Mouse (Mus musculus): Measurements from ENCODE around the gene Casp14. TPM values are rescaled to one million over a fixed set of nuclear protein-coding genes. Genes with fewer than 3 reads are reported as not detected.

The Casp14 gene
- polyA plus RNA-seq, 1 experiment from 2014 or later, result not detected

- ATAC-seq (ENCODE audit: low FRiP score) (no peak), DNase-seq (ENCODE audit: low spot score) (no peak)
- no peaks in the 10 kb centered on the region for H3K27me3 ChIP-seq (ENCODE audit: control insufficient read depth, insufficient read depth, low read length)
- no peaks in the 10 kb centered on the region for H3K9me3 ChIP-seq (ENCODE audit: control insufficient read depth, low read length)
- no peaks in the 10 kb centered on the region for H3K36me3 ChIP-seq (ENCODE audit: control insufficient read depth, insufficient read depth, low read length)
- no peak overlapping the region for H3K27ac ChIP-seq (ENCODE audit: low read depth, low read length)
- H3K4me3 ChIP-seq (ENCODE audit: low read depth, low read length), result no peak overlapping the region
- H3K4me2 ChIP-seq (replicated peaks; ENCODE audit: low read depth, low read length), result no peak overlapping the region
- H3K9ac ChIP-seq (ENCODE audit: low read depth, low read length), result no peak overlapping the region
- H3K4me1 ChIP-seq (replicated peaks; ENCODE audit: control insufficient read depth, insufficient read depth, low read length), result no peaks in the 10 kb centered on the region
Observed at GRCm38 (mm10) chr10:78743721-78744120, 25.6 kb upstream of the Casp14 start.

GRCm38 (mm10) chr10:78739821-78740220 is 21.7 kb upstream of the Casp14 start:
- DNase-seq (ENCODE audit: low spot score) (no peak), ATAC-seq (ENCODE audit: low FRiP score) (no peak)
- no peaks in the 10 kb centered on the region for H3K4me1 ChIP-seq (replicated peaks; ENCODE audit: control insufficient read depth, insufficient read depth, low read length)
- H3K27ac ChIP-seq (ENCODE audit: low read depth, low read length), result no peak overlapping the region
- H3K9me3 ChIP-seq (ENCODE audit: control insufficient read depth, low read length), result no peaks in the 10 kb centered on the region
- H3K4me2 ChIP-seq (replicated peaks; ENCODE audit: low read depth, low read length), result no peak overlapping the region
- 82% methylated on average over 4 of the region's 4 CpGs for WGBS
- H3K4me3 ChIP-seq (ENCODE audit: low read depth, low read length), result no peak overlapping the region
- no peaks in the 10 kb centered on the region for H3K36me3 ChIP-seq (ENCODE audit: control insufficient read depth, insufficient read depth, low read length)
- H3K9ac ChIP-seq (ENCODE audit: low read depth, low read length), result no peak overlapping the region
- H3K27me3 ChIP-seq (ENCODE audit: control insufficient read depth, insufficient read depth, low read length), result no peaks in the 10 kb centered on the region

- no peaks in the 10 kb centered on the region for H3K36me3 ChIP-seq (ENCODE audit: control insufficient read depth, insufficient read depth, low read length)
- no peak overlapping the region for H3K9ac ChIP-seq (ENCODE audit: low read depth, low read length)
- H3K27me3 ChIP-seq (ENCODE audit: control insufficient read depth, insufficient read depth, low read length), result no peaks in the 10 kb centered on the region
- ATAC-seq (ENCODE audit: low FRiP score) (no peak), DNase-seq (ENCODE audit: low spot score) (no peak)
- no peak overlapping the region for H3K4me2 ChIP-seq (replicated peaks; ENCODE audit: low read depth, low read length)
- H3K27ac ChIP-seq (ENCODE audit: low read depth, low read length), result no peak overlapping the region
- no peaks in the 10 kb centered on the region for H3K4me1 ChIP-seq (replicated peaks; ENCODE audit: control insufficient read depth, insufficient read depth, low read length)
- WGBS, result 86% methylated on average over 5 of the region's 5 CpGs
- no peaks in the 10 kb centered on the region for H3K9me3 ChIP-seq (ENCODE audit: control insufficient read depth, low read length)
- H3K4me3 ChIP-seq (ENCODE audit: low read depth, low read length), result no peak overlapping the region
Observed at GRCm38 (mm10) chr10:78727876-78728275, 9.8 kb upstream of the Casp14 start.

GRCm38 (mm10) chr10:78727035-78727434 is 8.9 kb upstream of the Casp14 start:
- H3K9me3 ChIP-seq (ENCODE audit: control insufficient read depth, low read length), result no peaks in the 10 kb centered on the region
- H3K9ac ChIP-seq (ENCODE audit: low read depth, low read length), result no peak overlapping the region
- H3K27me3 ChIP-seq (ENCODE audit: control insufficient read depth, insufficient read depth, low read length), result no peaks in the 10 kb centered on the region
- H3K36me3 ChIP-seq (ENCODE audit: control insufficient read depth, insufficient read depth, low read length), result no peaks in the 10 kb centered on the region
- no peaks in the 10 kb centered on the region for H3K4me1 ChIP-seq (replicated peaks; ENCODE audit: control insufficient read depth, insufficient read depth, low read length)
- 78% methylated on average over 3 of the region's 3 CpGs for WGBS
- no peak overlapping the region for H3K4me3 ChIP-seq (ENCODE audit: low read depth, low read length)
- no peak for DNase-seq (ENCODE audit: low spot score)
- no peak overlapping the region for H3K4me2 ChIP-seq (replicated peaks; ENCODE audit: low read depth, low read length)
- ATAC-seq (ENCODE audit: low FRiP score), result no peak
- no peak overlapping the region for H3K27ac ChIP-seq (ENCODE audit: low read depth, low read length)

- H3K4me3 ChIP-seq (ENCODE audit: low read depth, low read length), result no peak overlapping the region
- DNase-seq (ENCODE audit: low spot score), result no peak
- H3K4me2 ChIP-seq (replicated peaks; ENCODE audit: low read depth, low read length), result no peak overlapping the region
- no peak for ATAC-seq (ENCODE audit: low FRiP score)
- no peak overlapping the region for H3K27ac ChIP-seq (ENCODE audit: low read depth, low read length)
- no peaks in the 10 kb centered on the region for H3K4me1 ChIP-seq (replicated peaks; ENCODE audit: control insufficient read depth, insufficient read depth, low read length)
- no peaks in the 10 kb centered on the region for H3K27me3 ChIP-seq (ENCODE audit: control insufficient read depth, insufficient read depth, low read length)
- H3K36me3 ChIP-seq (ENCODE audit: control insufficient read depth, insufficient read depth, low read length), result no peaks in the 10 kb centered on the region
- WGBS, result 51% methylated on average over 2 of the region's 2 CpGs
- H3K9me3 ChIP-seq (ENCODE audit: control insufficient read depth, low read length), result no peaks in the 10 kb centered on the region
- H3K9ac ChIP-seq (ENCODE audit: low read depth, low read length), result no peak overlapping the region
Observed at GRCm38 (mm10) chr10:78723416-78723815, 5.3 kb upstream of the Casp14 start.

GRCm38 (mm10) chr10:78722654-78723053 is 4.6 kb upstream of the Casp14 start:
- H3K4me2 ChIP-seq (replicated peaks; ENCODE audit: low read depth, low read length), result no peak overlapping the region
- WGBS, result 91% methylated on average over 2 of the region's 2 CpGs
- no peaks in the 10 kb centered on the region for H3K4me1 ChIP-seq (replicated peaks; ENCODE audit: control insufficient read depth, insufficient read depth, low read length)
- H3K27ac ChIP-seq (ENCODE audit: low read depth, low read length), result no peak overlapping the region
- no peaks in the 10 kb centered on the region for H3K36me3 ChIP-seq (ENCODE audit: control insufficient read depth, insufficient read depth, low read length)
- DNase-seq (ENCODE audit: low spot score) (no peak), ATAC-seq (ENCODE audit: low FRiP score) (no peak)
- no peak overlapping the region for H3K9ac ChIP-seq (ENCODE audit: low read depth, low read length)
- H3K27me3 ChIP-seq (ENCODE audit: control insufficient read depth, insufficient read depth, low read length), result no peaks in the 10 kb centered on the region
- H3K4me3 ChIP-seq (ENCODE audit: low read depth, low read length), result no peak overlapping the region
- no peaks in the 10 kb centered on the region for H3K9me3 ChIP-seq (ENCODE audit: control insufficient read depth, low read length)

- no peak overlapping the region for H3K4me2 ChIP-seq (replicated peaks; ENCODE audit: low read depth, low read length)
- no peak for ATAC-seq (ENCODE audit: low FRiP score)
- WGBS, result 87% methylated on average over 5 of the region's 5 CpGs
- no peak for DNase-seq (ENCODE audit: low spot score)
- no peaks in the 10 kb centered on the region for H3K9me3 ChIP-seq (ENCODE audit: control insufficient read depth, low read length)
- no peak overlapping the region for H3K27ac ChIP-seq (ENCODE audit: low read depth, low read length)
- no peaks in the 10 kb centered on the region for H3K36me3 ChIP-seq (ENCODE audit: control insufficient read depth, insufficient read depth, low read length)
- no peaks in the 10 kb centered on the region for H3K4me1 ChIP-seq (replicated peaks; ENCODE audit: control insufficient read depth, insufficient read depth, low read length)
- no peak overlapping the region for H3K9ac ChIP-seq (ENCODE audit: low read depth, low read length)
- no peaks in the 10 kb centered on the region for H3K27me3 ChIP-seq (ENCODE audit: control insufficient read depth, insufficient read depth, low read length)
- H3K4me3 ChIP-seq (ENCODE audit: low read depth, low read length), result no peak overlapping the region
Observed at GRCm38 (mm10) chr10:78722036-78722435, 3.9 kb upstream of the Casp14 start.

- H3K4me2 ChIP-seq (replicated peaks; ENCODE audit: low read depth, low read length), result no peak overlapping the region
- no peaks in the 10 kb centered on the region for H3K36me3 ChIP-seq (ENCODE audit: control insufficient read depth, insufficient read depth, low read length)
- H3K9ac ChIP-seq (ENCODE audit: low read depth, low read length), result no peak overlapping the region
- DNase-seq (ENCODE audit: low spot score) (no peak), ATAC-seq (ENCODE audit: low FRiP score) (no peak)
- H3K9me3 ChIP-seq (ENCODE audit: control insufficient read depth, low read length), result no peaks in the 10 kb centered on the region
- no peaks in the 10 kb centered on the region for H3K4me1 ChIP-seq (replicated peaks; ENCODE audit: control insufficient read depth, insufficient read depth, low read length)
- no peaks in the 10 kb centered on the region for H3K27me3 ChIP-seq (ENCODE audit: control insufficient read depth, insufficient read depth, low read length)
- H3K27ac ChIP-seq (ENCODE audit: low read depth, low read length), result no peak overlapping the region
- no peak overlapping the region for H3K4me3 ChIP-seq (ENCODE audit: low read depth, low read length)
Observed at GRCm38 (mm10) chr10:78716231-78716630, 1.9 kb downstream of the Casp14 start.

- Histone ChIP-seq H3K36me3 (ENCODE audit: control insufficient read depth, insufficient read depth, low read length) (no peaks in the 10 kb centered on the region), H3K9ac (ENCODE audit: low read depth, low read length) (no peak overlapping the region), H3K27me3 (ENCODE audit: control insufficient read depth, insufficient read depth, low read length) (no peaks in the 10 kb centered on the region), H3K27ac (ENCODE audit: low read depth, low read length) (no peak overlapping the region), H3K4me3 (ENCODE audit: low read depth, low read length) (no peak overlapping the region), H3K4me2 (replicated peaks; ENCODE audit: low read depth, low read length) (no peak overlapping the region), H3K4me1 (replicated peaks; ENCODE audit: control insufficient read depth, insufficient read depth, low read length) (no peaks in the 10 kb centered on the region), H3K9me3 (ENCODE audit: control insufficient read depth, low read length) (no peaks in the 10 kb centered on the region)
- ATAC-seq (ENCODE audit: low FRiP score), result no peak
- no peak for DNase-seq (ENCODE audit: low spot score)
- 93% methylated on average over 7 of the region's 7 CpGs for WGBS
Observed at GRCm38 (mm10) chr10:78715156-78715555, 2.9 kb downstream of the Casp14 start.

Data from hindbrain, embryonic 11.5 days (tissue).